Mouse (Mus musculus): Measurements from ENCODE around the gene 2310022A10Rik.
A peak's percentile ranks its signal among the peaks of the same experiment; 100 is the strongest.

- TF ChIP-seq CTCF (IDR thresholded peaks at IDR 0.05) (no peak), EP300 (IDR thresholded peaks at IDR 0.05) (peak; percentile 53)
Observed at GRCm38 (mm10) chr7:27613751-27614499, 60.9 kb downstream of the 2310022A10Rik start.
